Mouse (Mus musculus) lung, embryonic 14.5 days (tissue): Measurements from ENCODE around the gene Serf2. TPM values are rescaled to one million over a fixed set of nuclear protein-coding genes. Genes with fewer than 3 reads are reported as not detected.
"Not testable (repeated sequence)": the region's sequence is repeated elsewhere in the genome, so short reads cannot be mapped to it uniquely, and the experiment has no call there.

Experiments used
- ATAC-seq: fragments of 200-750 bp; cut with Nextera tagmentation; 2 replicates; pipeline ENCODE4 v1.8.0; 2017; ENCODE audit warnings: mild to moderate bottlenecking, moderate TSS enrichment, moderate library complexity; ENCODE audit not compliant: insufficient read depth
- DNase-seq: peaks from one replicate; pipeline ENCODE4 v3.0.0-alpha.2; 2015
- H3K27ac ChIP-seq: fragments of 300-500 bp; sonication (generic); 2 replicates; pipeline ENCODE4 v1.5.1; 2014; ENCODE audit warnings: low read depth, mild to moderate bottlenecking, moderate library complexity
- H3K27me3 ChIP-seq: fragments of 300-500 bp; sonication (generic); 2 replicates; pipeline ENCODE4 v1.6.1; 2014; ENCODE audit warnings: low read length, control low read depth; ENCODE audit not compliant: insufficient read depth
- H3K36me3 ChIP-seq: fragments of 300-500 bp; sonication (generic); 2 replicates; pipeline ENCODE4 v1.6.1; 2014; ENCODE audit warnings: control low read depth; ENCODE audit not compliant: insufficient read depth
- H3K4me1 ChIP-seq: fragments of 300-500 bp; sonication (generic); 2 replicates; pipeline ENCODE4 v1.6.1; 2014; ENCODE audit warnings: antibody characterized with exemption, control low read depth; ENCODE audit not compliant: insufficient read depth
- H3K4me2 ChIP-seq: fragments of 300-500 bp; sonication (generic); 2 replicates; pipeline ENCODE4 v1.6.1; 2014; ENCODE audit warnings: mild to moderate bottlenecking
- H3K4me3 ChIP-seq: fragments of 300-500 bp; sonication (generic); 2 replicates; pipeline ENCODE4 v1.5.1; 2014; ENCODE audit warnings: low read depth, low read length
- H3K9ac ChIP-seq: fragments of 300-500 bp; sonication (generic); 2 replicates; pipeline ENCODE4 v1.6.1; 2014
- H3K9me3 ChIP-seq: fragments of 300-500 bp; sonication (generic); 2 replicates; pipeline ENCODE4 v1.6.1; 2016; ENCODE audit warnings: low read depth, low read length, control low read depth
- CTCF ChIP-seq: IDR thresholded peaks from 2 replicates; pipeline ENCODE4 v1.5.1; 2016; ENCODE audit warnings: antibody characterized with exemption, low read depth
- WGBS: fragments of 180-500 bp; shearing (Covaris S2); extraction: QIAGEN DNeasy Blood & Tissue Kit; methylation state at CpG from one replicate; pipeline ENCODE4 v1.1.7; 2014; 5-methylcytosine and 5-hydroxymethylcytosine counted together
- polyA plus RNA-seq: library from polyadenylated mRNA; unstranded; fragments of >200 nt; fragmentation: Nextera tagmentation; extraction: Ambion mirVana; gene quantifications from 2 replicates; pipeline ENCODE4 v1.2.1, GENCODE M21; 2014

The Serf2 gene
- polyA plus RNA-seq, 1 experiment from 2014 or later = 488 TPM

GRCm38 (mm10) chr2:121474180-121474535 is 25.2 kb downstream of the Serf2 start:
- no peak for DNase-seq
- Histone ChIP-seq H3K27ac (0 out of 2 replicates have a peak overlapping the region, but pooled peaks have one; percentile 50), H3K9ac (peak overlapping the region; percentile 58), H3K4me3 (peak overlapping the region; percentile 61), H3K27me3 (no peaks in the 10 kb centered on the region), H3K9me3 (no peaks in the 10 kb centered on the region), H3K4me2 (peak overlapping the region; percentile 67), H3K4me1 (0 out of 2 replicates have a peak, but pooled peaks cover 3% of the 10 kb centered on the region), H3K36me3 (no peaks in the 10 kb centered on the region)
- ATAC-seq = 0 out of 2 replicates have a peak, but pooled peaks have one; percentile 57
- no peak for TF ChIP-seq CTCF
- 27% methylated on average over 8 of the region's 8 CpGs for WGBS

- 92% methylated on average over 2 of the region's 2 CpGs for WGBS
- ATAC-seq, H3K27ac ChIP-seq, H3K9me3 ChIP-seq, H3K9ac ChIP-seq, DNase-seq, H3K4me2 ChIP-seq, H3K4me1 ChIP-seq, H3K36me3 ChIP-seq, H3K27me3 ChIP-seq, H3K4me3 ChIP-seq: not testable (repeated sequence)
These were observed 26.3 kb downstream of the Serf2 start for GRCm38 (mm10) chr2:121475306-121475705.

- Histone ChIP-seq H3K4me2 (no peak overlapping the region), H3K36me3 (no peaks in the 10 kb centered on the region), H3K27ac (no peak overlapping the region), H3K9me3 (no peaks in the 10 kb centered on the region), H3K4me1 (0 out of 2 replicates have a peak, but pooled peaks cover 3% of the 10 kb centered on the region), H3K27me3 (no peaks in the 10 kb centered on the region), H3K9ac (no peak overlapping the region), H3K4me3 (no peak overlapping the region)
- 86% methylated on average over 3 of the region's 3 CpGs for WGBS
- no peak for ATAC-seq
- DNase-seq = no peak
- no peak for TF ChIP-seq CTCF
These were observed 28.7 kb downstream of the Serf2 start for GRCm38 (mm10) chr2:121477491-121478266.

- no peak overlapping the region for H3K27ac ChIP-seq
- ATAC-seq = no peak
- no peaks in the 10 kb centered on the region for H3K27me3 ChIP-seq
- H3K9me3 ChIP-seq = no peaks in the 10 kb centered on the region
- no peaks in the 10 kb centered on the region for H3K36me3 ChIP-seq
- DNase-seq = peak; percentile 45
- peak; percentile 58 for TF ChIP-seq CTCF
- no peak overlapping the region for H3K9ac ChIP-seq
- no peaks in the 10 kb centered on the region for H3K4me1 ChIP-seq
- no peak overlapping the region for H3K4me2 ChIP-seq
- WGBS = 53% methylated on average over 3 of the region's 3 CpGs
- no peak overlapping the region for H3K4me3 ChIP-seq
These were observed 31.5 kb downstream of the Serf2 start for GRCm38 (mm10) chr2:121480498-121480897.

- H3K4me3 ChIP-seq, H3K4me2 ChIP-seq, DNase-seq, H3K27ac ChIP-seq, H3K4me1 ChIP-seq, H3K9me3 ChIP-seq, H3K36me3 ChIP-seq, ATAC-seq, H3K9ac ChIP-seq, H3K27me3 ChIP-seq: not testable (repeated sequence)
- WGBS = 80% methylated on average over 13 of the region's 13 CpGs
These were observed 31.9 kb downstream of the Serf2 start for GRCm38 (mm10) chr2:121480916-121481315.

GRCm38 (mm10) chr2:121483576-121483975 is 34.6 kb downstream of the Serf2 start:
- H3K4me3 ChIP-seq = no peak overlapping the region
- ATAC-seq (no peak), DNase-seq (no peak)
- no peak overlapping the region for H3K27ac ChIP-seq
- no peaks in the 10 kb centered on the region for H3K9me3 ChIP-seq
- no peaks in the 10 kb centered on the region for H3K36me3 ChIP-seq
- no peak overlapping the region for H3K9ac ChIP-seq
- no peak for TF ChIP-seq CTCF
- no peak overlapping the region for H3K4me2 ChIP-seq
- H3K4me1 ChIP-seq = no peaks in the 10 kb centered on the region
- no peaks in the 10 kb centered on the region for H3K27me3 ChIP-seq
- 73% methylated on average over 8 of the region's 8 CpGs for WGBS

- WGBS = 86% methylated on average over 1 of the region's 2 CpGs
- not testable (repeated sequence) for H3K9me3 ChIP-seq, H3K27me3 ChIP-seq, H3K4me2 ChIP-seq, H3K4me1 ChIP-seq, ATAC-seq, DNase-seq, H3K36me3 ChIP-seq, H3K4me3 ChIP-seq, H3K9ac ChIP-seq, H3K27ac ChIP-seq
These were observed 35.4 kb downstream of the Serf2 start for GRCm38 (mm10) chr2:121484403-121484802.

GRCm38 (mm10) chr2:121501550-121501949 is 52.6 kb downstream of the Serf2 start:
- H3K9ac ChIP-seq, H3K36me3 ChIP-seq, DNase-seq, H3K27me3 ChIP-seq, H3K4me2 ChIP-seq, H3K9me3 ChIP-seq, H3K4me1 ChIP-seq, H3K4me3 ChIP-seq, ATAC-seq, H3K27ac ChIP-seq: not testable (repeated sequence)
- 75% methylated on average over 2 of the region's 6 CpGs for WGBS
